Mouse (Mus musculus) heart, adult 2 months (tissue): ENCODE results near the gene Htr1f. TPM values are rescaled to one million over a fixed set of nuclear protein-coding genes. Genes with fewer than 3 reads are reported as not detected.

Experiments used
- DNase-seq, 2 experiments: peaks; one replicate each; pipeline ENCODE4 v3.0.0; 2021
- H3K27ac ChIP-seq: fragments of 200-600 bp; 2 replicates; pipeline ENCODE4 v1.8.1; 2022
- H3K27me3 ChIP-seq: fragments of 200-500 bp; 2 replicates; pipeline ENCODE4 v1.6.1; 2012; ENCODE audit warnings: mild to moderate bottlenecking, low read length, inconsistent platforms, mixed read lengths; ENCODE audit not compliant: control insufficient read depth, insufficient read depth
- H3K36me3 ChIP-seq: fragments of 200-500 bp; 2 replicates; pipeline ENCODE4 v1.6.1; 2012; ENCODE audit warnings: low read length, inconsistent platforms; ENCODE audit not compliant: control insufficient read depth, insufficient read depth
- H3K4me1 ChIP-seq: fragments of 200-500 bp; 2 replicates; pipeline ENCODE4 v1.6.1; 2011; ENCODE audit warnings: low read length; ENCODE audit not compliant: control insufficient read depth, insufficient read depth
- H3K4me3 ChIP-seq: fragments of 200-600 bp; 2 replicates; pipeline ENCODE4 v1.8.1; 2022
- H3K79me2 ChIP-seq: fragments of 200-500 bp; replicated peaks from 2 replicates; pipeline ENCODE4 v1.6.1; 2012; ENCODE audit warnings: mild to moderate bottlenecking, inconsistent platforms, low read length, moderate library complexity, mixed read lengths; ENCODE audit not compliant: control insufficient read depth, insufficient read depth
- H3K9ac ChIP-seq: fragments of 200-500 bp; 2 replicates; pipeline ENCODE4 v1.6.1; 2012; ENCODE audit warnings: low read depth, mild to moderate bottlenecking, control low read depth, inconsistent platforms, low read length, mixed read lengths
- CTCF ChIP-seq: fragments of 200-600 bp; IDR thresholded peaks from 2 replicates; pipeline ENCODE4 v1.8.1; 2022; ENCODE audit warnings: antibody characterized with exemption, mild to moderate bottlenecking, moderate library complexity
- EP300 ChIP-seq: fragments of 200-500 bp; IDR thresholded peaks from 2 replicates; pipeline ENCODE4 v1.6.1; 2011; ENCODE audit warnings: low read depth, low read length, control low read depth; ENCODE audit not compliant: insufficient read depth
- POLR2A ChIP-seq: fragments of 200-500 bp; IDR thresholded peaks from 2 replicates; pipeline ENCODE4 v1.6.1; 2011; ENCODE audit warnings: mild to moderate bottlenecking, low read depth, low read length, control low read depth; ENCODE audit not compliant: insufficient read depth
- WGBS: fragments of 180-500 bp; shearing (Covaris S2); methylation state at CpG from one replicate; pipeline ENCODE4 v1.1.7; 2018; 5-methylcytosine and 5-hydroxymethylcytosine counted together
- intact Hi-C: fragments of 180-260 bp; cut with DNase I; formaldehyde crosslinking; loops from one replicate; pipeline ENCODE4 v1.15.1; 2025
- polyA plus RNA-seq: library from polyadenylated mRNA; depleted of rRNA; stranded (reverse); fragments of >200 nt; gene quantifications from 2 replicates; pipeline ENCODE4 v1.2.3, GENCODE M21; 2012
- total RNA-seq, 2 experiments: library from RNA; stranded (reverse); gene quantifications; 2 replicates each; pipeline ENCODE4 v1.2.3; 2021

Htr1f gene
- total and polyA plus RNA-seq, 3 experiments: not detected

- H3K27ac ChIP-seq: no peak overlapping the region
- H3K4me1 ChIP-seq: no peaks in the 10 kb centered on the region
- H3K4me3 ChIP-seq: no peak overlapping the region
- DNase-seq: no peak
- H3K36me3 ChIP-seq: no peaks in the 10 kb centered on the region
- H3K79me2 ChIP-seq: no peaks in the 10 kb centered on the region
- H3K9ac ChIP-seq: no peak overlapping the region
- TF ChIP-seq POLR2A (no peak), EP300 (no peak), CTCF (no peak)
- no peaks in the 10 kb centered on the region for H3K27me3 ChIP-seq
- intact Hi-C loops: no loop called here
- WGBS: 87% methylated on average over 6 of the region's 6 CpGs
Measured at GRCm38 (mm10) chr16:64987564-64987963, 118.1 kb downstream of the Htr1f start.

GRCm38 (mm10) chr16:64987049-64987448 is 118.6 kb downstream of the Htr1f start:
- H3K4me3 ChIP-seq: no peak overlapping the region
- no peak for DNase-seq
- H3K36me3 ChIP-seq: no peaks in the 10 kb centered on the region
- no peaks in the 10 kb centered on the region for H3K27me3 ChIP-seq
- WGBS: 36% methylated on average over 2 of the region's 2 CpGs
- H3K9ac ChIP-seq: no peak overlapping the region
- intact Hi-C loops: no loop called here
- no peak overlapping the region for H3K27ac ChIP-seq
- TF ChIP-seq POLR2A: no peak
- TF ChIP-seq CTCF: no peak
- no peak for TF ChIP-seq EP300
- H3K79me2 ChIP-seq: no peaks in the 10 kb centered on the region
- no peaks in the 10 kb centered on the region for H3K4me1 ChIP-seq

- Histone ChIP-seq H3K27ac (no peak overlapping the region), H3K4me1 (no peaks in the 10 kb centered on the region), H3K79me2 (no peaks in the 10 kb centered on the region), H3K9ac (no peak overlapping the region), H3K4me3 (no peak overlapping the region), H3K36me3 (no peaks in the 10 kb centered on the region), H3K27me3 (no peaks in the 10 kb centered on the region)
- DNase-seq: no peak
- intact Hi-C loops: no loop called here
- no peak for TF ChIP-seq CTCF
- TF ChIP-seq EP300: no peak
- no peak for TF ChIP-seq POLR2A
- WGBS: 73% methylated on average over 5 of the region's 5 CpGs
Measured at GRCm38 (mm10) chr16:64974636-64975035, 131.0 kb downstream of the Htr1f start.

- Histone ChIP-seq H3K4me3 (no peak overlapping the region), H3K27me3 (no peaks in the 10 kb centered on the region), H3K27ac (no peak overlapping the region), H3K79me2 (no peaks in the 10 kb centered on the region), H3K36me3 (no peaks in the 10 kb centered on the region), H3K4me1 (no peaks in the 10 kb centered on the region), H3K9ac (no peak overlapping the region)
- WGBS: 55% methylated on average over 4 of the region's 4 CpGs
- no peak for DNase-seq
- TF ChIP-seq POLR2A (no peak), CTCF (no peak), EP300 (no peak)
- intact Hi-C loops: no loop called here
Measured at GRCm38 (mm10) chr16:64973533-64974305, 131.9 kb downstream of the Htr1f start.

- intact Hi-C loops: no loop called here
- Histone ChIP-seq H3K27me3 (no peaks in the 10 kb centered on the region), H3K27ac (no peak overlapping the region), H3K9ac (no peak overlapping the region), H3K79me2 (no peaks in the 10 kb centered on the region), H3K36me3 (no peaks in the 10 kb centered on the region), H3K4me1 (no peaks in the 10 kb centered on the region), H3K4me3 (no peak overlapping the region)
- TF ChIP-seq CTCF: peak; percentile 58
- TF ChIP-seq EP300: no peak
- no peak for TF ChIP-seq POLR2A
- WGBS: 83% methylated on average over 4 of the region's 4 CpGs
- no peak for DNase-seq
Measured at GRCm38 (mm10) chr16:64961690-64962089, 144.0 kb downstream of the Htr1f start.

- DNase-seq: no peak
- H3K4me1 ChIP-seq: no peaks in the 10 kb centered on the region; the same call in 1 of the 2 replicates
- H3K9ac ChIP-seq: no peak overlapping the region
- H3K4me3 ChIP-seq: no peak overlapping the region
- no peaks in the 10 kb centered on the region for H3K79me2 ChIP-seq
- TF ChIP-seq EP300: no peak
- no peak for TF ChIP-seq POLR2A
- no peak for TF ChIP-seq CTCF
- 41% methylated on average over 5 of the region's 5 CpGs for WGBS
- H3K27ac ChIP-seq: no peak overlapping the region
- H3K36me3 ChIP-seq: no peaks in the 10 kb centered on the region
- intact Hi-C loops: no loop called here
- no peaks in the 10 kb centered on the region for H3K27me3 ChIP-seq
Measured at GRCm38 (mm10) chr16:64941646-64942195, 163.9 kb downstream of the Htr1f start.
